Mouse (Mus musculus): ENCODE data around the gene Tmem253. TPM values are rescaled to one million over a fixed set of nuclear protein-coding genes. Genes with fewer than 3 reads are reported as not detected.

Gene Tmem253
- 0.51 and 0.63 TPM in 2 replicates for polyA plus RNA-seq (2016; fragmentation: Nextera tagmentation; extraction: Ambion mirVana)

- H3K9me3 ChIP-seq: no peaks in the 10 kb centered on the region
- peak within 1 kb of the TSS; percentile 86 for H3K9ac ChIP-seq
- no peak for ATAC-seq (ENCODE audit: insufficient number of reproducible peaks, insufficient read depth, low FRiP score, low TSS enrichment)
- peak within 1 kb of the TSS; percentile 54 for H3K4me2 ChIP-seq (replicated peaks)
- H3K4me1 ChIP-seq: peaks cover 51% of the 10 kb centered on the region
- 47% methylated on average over 6 of the region's 6 CpGs for WGBS
- H3K36me3 ChIP-seq: no peaks in the 10 kb centered on the region
- H3K4me3 ChIP-seq: peak within 1 kb of the TSS; percentile 65
- H3K27ac ChIP-seq: peak within 1 kb of the TSS; percentile 97
- no peaks in the 10 kb centered on the region for H3K27me3 ChIP-seq
Measured at GRCm38 (mm10) chr14:52015445-52016100, at the start of gene Tmem253. Gene Tmem253, plus strand, starts transcription at chr14:52015658.

- Histone ChIP-seq H3K9ac (no peak overlapping the region), H3K36me3 (no peaks in the 10 kb centered on the region), H3K4me2 (replicated peaks) (no peak overlapping the region), H3K4me1 (no peaks in the 10 kb centered on the region), H3K9me3 (no peaks in the 10 kb centered on the region), H3K27me3 (no peaks in the 10 kb centered on the region), H3K27ac (no peak overlapping the region), H3K4me3 (no peak overlapping the region)
- ATAC-seq (ENCODE audit: insufficient number of reproducible peaks, insufficient read depth, low FRiP score, low TSS enrichment): no peak
- WGBS: 85% methylated on average over 3 of the region's 3 CpGs
Measured at GRCm38 (mm10) chr14:51967400-51967799, 48.1 kb upstream of the Tmem253 start.

- no peaks in the 10 kb centered on the region for H3K27me3 ChIP-seq
- no peak overlapping the region for H3K27ac ChIP-seq
- no peak overlapping the region for H3K4me3 ChIP-seq
- WGBS: 92% methylated on average over 3 of the region's 3 CpGs
- no peak overlapping the region for H3K4me2 ChIP-seq (replicated peaks)
- no peak overlapping the region for H3K9ac ChIP-seq
- H3K36me3 ChIP-seq: no peaks in the 10 kb centered on the region
- no peak for ATAC-seq (ENCODE audit: insufficient number of reproducible peaks, insufficient read depth, low FRiP score, low TSS enrichment)
- H3K9me3 ChIP-seq: no peaks in the 10 kb centered on the region
- H3K4me1 ChIP-seq: no peaks in the 10 kb centered on the region
Measured at GRCm38 (mm10) chr14:51979252-51979651, 36.2 kb upstream of the Tmem253 start.

GRCm38 (mm10) chr14:51983251-51983650, 32.2 kb upstream of the Tmem253 start:
- Histone ChIP-seq H3K27me3 (no peaks in the 10 kb centered on the region), H3K4me3 (no peak overlapping the region), H3K9ac (no peak overlapping the region), H3K36me3 (peaks cover 12% of the 10 kb centered on the region), H3K9me3 (no peaks in the 10 kb centered on the region), H3K27ac (no peak overlapping the region), H3K4me1 (peaks cover 19% of the 10 kb centered on the region), H3K4me2 (replicated peaks) (peak overlapping the region; percentile 73)
- 51% methylated on average over 4 of the region's 4 CpGs for WGBS
- ATAC-seq (ENCODE audit: insufficient number of reproducible peaks, insufficient read depth, low FRiP score, low TSS enrichment): no peak

GRCm38 (mm10) chr14:51983855-51984246, 31.6 kb upstream of the Tmem253 start:
- Histone ChIP-seq H3K4me1 (peaks cover 23% of the 10 kb centered on the region), H3K27ac (peak overlapping the region; percentile 98), H3K4me3 (peak overlapping the region; percentile 72), H3K36me3 (peaks cover 18% of the 10 kb centered on the region), H3K9me3 (no peaks in the 10 kb centered on the region), H3K9ac (peak overlapping the region; percentile 81), H3K4me2 (replicated peaks) (peak overlapping the region; percentile 73), H3K27me3 (no peaks in the 10 kb centered on the region)
- 5% methylated on average over 10 of the region's 10 CpGs for WGBS
- ATAC-seq (ENCODE audit: insufficient number of reproducible peaks, insufficient read depth, low FRiP score, low TSS enrichment): no peak

- Histone ChIP-seq H3K27me3 (no peaks in the 10 kb centered on the region), H3K4me1 (peaks cover 30% of the 10 kb centered on the region), H3K4me3 (peak within 1 kb of the TSS; percentile 72), H3K9ac (peak within 1 kb of the TSS; percentile 81), H3K9me3 (no peaks in the 10 kb centered on the region), H3K4me2 (replicated peaks) (peak within 1 kb of the TSS; percentile 73), H3K36me3 (peaks cover 25% of the 10 kb centered on the region), H3K27ac (peak within 1 kb of the TSS; percentile 98)
- ATAC-seq (ENCODE audit: insufficient number of reproducible peaks, insufficient read depth, low FRiP score, low TSS enrichment): peak; percentile 87
- under 1% methylated on average over 45 of the region's 74 CpGs for whole genome bisulfite sequencing
Measured at GRCm38 (mm10) chr14:51984247-51985231, 30.9 kb upstream of the Tmem253 start, which contains the start of gene Arhgef40. Gene Arhgef40, plus strand, starts transcription at chr14:51984719.

GRCm38 (mm10) chr14:51985301-51986152, 29.9 kb upstream of the Tmem253 start:
- no peaks in the 10 kb centered on the region for H3K27me3 ChIP-seq
- H3K9me3 ChIP-seq: no peaks in the 10 kb centered on the region
- H3K4me2 ChIP-seq (replicated peaks): peak overlapping the region; percentile 73
- peaks cover 35% of the 10 kb centered on the region for H3K36me3 ChIP-seq
- H3K4me1 ChIP-seq: peaks cover 34% of the 10 kb centered on the region
- H3K27ac ChIP-seq: peak overlapping the region; percentile 98
- peak overlapping the region; percentile 72 for H3K4me3 ChIP-seq
- WGBS: under 1% methylated on average over 27 of the region's 27 CpGs
- peak; percentile 67 for ATAC-seq (ENCODE audit: insufficient number of reproducible peaks, insufficient read depth, low FRiP score, low TSS enrichment)
- H3K9ac ChIP-seq: peak overlapping the region; percentile 81

- Histone ChIP-seq H3K4me2 (replicated peaks) (peak overlapping the region; percentile 73), H3K27me3 (no peaks in the 10 kb centered on the region), H3K4me1 (peaks cover 34% of the 10 kb centered on the region), H3K27ac (peak overlapping the region; percentile 98), H3K4me3 (peak overlapping the region; percentile 72), H3K36me3 (peaks cover 41% of the 10 kb centered on the region), H3K9me3 (no peaks in the 10 kb centered on the region), H3K9ac (peak overlapping the region; percentile 81)
- under 1% methylated on average over 7 of the region's 7 CpGs for WGBS
- no peak; the same call in 1 of the 2 replicates for ATAC-seq (ENCODE audit: insufficient number of reproducible peaks, insufficient read depth, low FRiP score, low TSS enrichment)
Measured at GRCm38 (mm10) chr14:51986153-51986505, 29.3 kb upstream of the Tmem253 start.

- no peaks in the 10 kb centered on the region for H3K9me3 ChIP-seq
- no peak for ATAC-seq (ENCODE audit: insufficient number of reproducible peaks, insufficient read depth, low FRiP score, low TSS enrichment)
- H3K4me3 ChIP-seq: no peak overlapping the region
- H3K27ac ChIP-seq: no peak overlapping the region
- no peaks in the 10 kb centered on the region for H3K27me3 ChIP-seq
- 96% methylated on average over 6 of the region's 6 CpGs for WGBS
- no peak overlapping the region for H3K4me2 ChIP-seq (replicated peaks)
- H3K36me3 ChIP-seq: peaks cover 51% of the 10 kb centered on the region
- peaks cover 34% of the 10 kb centered on the region for H3K4me1 ChIP-seq
- H3K9ac ChIP-seq: no peak overlapping the region
Measured at GRCm38 (mm10) chr14:51987177-51987576, 28.3 kb upstream of the Tmem253 start.

GRCm38 (mm10) chr14:51988731-51989130, 26.7 kb upstream of the Tmem253 start:
- WGBS: 72% methylated on average over 12 of the region's 12 CpGs
- Histone ChIP-seq H3K27ac (no peak overlapping the region), H3K9ac (no peak overlapping the region), H3K4me2 (replicated peaks) (no peak overlapping the region), H3K4me3 (no peak overlapping the region), H3K9me3 (no peaks in the 10 kb centered on the region), H3K27me3 (no peaks in the 10 kb centered on the region), H3K4me1 (peaks cover 34% of the 10 kb centered on the region), H3K36me3 (peaks cover 64% of the 10 kb centered on the region)
- ATAC-seq (ENCODE audit: insufficient number of reproducible peaks, insufficient read depth, low FRiP score, low TSS enrichment): no peak

GRCm38 (mm10) chr14:51989461-51989970, 25.9 kb upstream of the Tmem253 start:
- peak overlapping the region; percentile 50; the same call in 1 of the 2 replicates for H3K27ac ChIP-seq
- H3K9ac ChIP-seq: peak overlapping the region; percentile 20
- no peak overlapping the region for H3K4me3 ChIP-seq
- no peaks in the 10 kb centered on the region for H3K9me3 ChIP-seq
- H3K36me3 ChIP-seq: peaks cover 72% of the 10 kb centered on the region
- H3K4me1 ChIP-seq: peaks cover 34% of the 10 kb centered on the region
- ATAC-seq (ENCODE audit: insufficient number of reproducible peaks, insufficient read depth, low FRiP score, low TSS enrichment): no peak
- H3K4me2 ChIP-seq (replicated peaks): no peak overlapping the region
- H3K27me3 ChIP-seq: no peaks in the 10 kb centered on the region
- WGBS: 57% methylated on average over 12 of the region's 12 CpGs

Data from embryonic facial prominence, embryonic 12.5 days (tissue).